Mouse (Mus musculus): ENCODE results near the gene Ormdl3. TPM values are rescaled to one million over a fixed set of nuclear protein-coding genes. Genes with fewer than 3 reads are reported as not detected.

Gene Ormdl3
- total and polyA plus RNA-seq, 3 experiments = 40.2 to 61.2 (median 40.9) TPM

DNA sequence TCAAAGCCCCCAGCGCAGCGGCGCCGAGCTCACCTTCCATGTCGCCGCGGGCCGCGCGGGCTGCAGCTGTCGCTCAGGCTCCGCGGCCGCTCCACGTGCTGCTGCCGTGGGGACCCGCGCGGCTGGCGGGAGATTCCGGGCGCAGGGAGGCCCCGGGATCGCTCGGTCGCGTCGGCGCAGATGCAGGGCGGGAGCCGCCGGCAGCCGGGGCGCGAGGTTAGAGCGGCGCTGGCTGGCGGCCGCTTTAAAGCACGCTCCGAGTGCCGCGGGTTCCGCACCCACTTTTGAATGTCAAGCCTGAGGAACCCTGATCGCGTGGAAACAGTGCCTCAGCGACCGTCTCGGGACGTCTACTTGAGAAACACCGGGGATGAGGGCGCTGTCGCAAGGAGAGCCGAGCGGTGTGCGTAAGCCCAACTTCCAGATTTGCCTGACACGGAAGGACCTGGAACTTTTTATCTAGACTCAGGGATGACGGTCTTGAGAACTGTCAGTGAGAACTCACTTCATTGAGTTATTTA lies 41.4 kb downstream of the Ormdl3 start, which contains the start of gene Ikzf3:
Ikzf3 (minus strand) TSS at position 321 of the 521 bp plus-strand sequence.
- Histone ChIP-seq H3K27me3 (ENCODE audit: control insufficient read depth, insufficient read depth, low read length) (peaks cover 15% of the 10 kb centered on the region), H3K4me1 (ENCODE audit: control insufficient read depth, insufficient read depth, low read length) (no peaks in the 10 kb centered on the region), H3K79me2 (replicated peaks; ENCODE audit: control insufficient read depth, insufficient read depth, low read length) (no peaks in the 10 kb centered on the region), H3K4me3 (peak within 1 kb of the TSS; percentile 27), H3K36me3 (ENCODE audit: control insufficient read depth, insufficient read depth, low read length) (no peaks in the 10 kb centered on the region), H3K27ac (no peak within 1 kb of the TSS), H3K9ac (ENCODE audit: low read depth, low read length) (no peak within 1 kb of the TSS)
- TF ChIP-seq EP300 (IDR thresholded peaks at IDR 0.05; ENCODE audit: insufficient read depth, low read depth, low read length) = no peak
- no peak for TF ChIP-seq CTCF (IDR thresholded peaks at IDR 0.05)
- TF ChIP-seq POLR2A (IDR thresholded peaks at IDR 0.05; ENCODE audit: insufficient read depth, low read depth, low read length) = no peak
- intact Hi-C loops (cut with DNase I) = no loop called here
- DNase-seq = peak; percentile 53 to 64
- WGBS = under 1% methylated on average over 58 of the region's 58 CpGs

DNA sequence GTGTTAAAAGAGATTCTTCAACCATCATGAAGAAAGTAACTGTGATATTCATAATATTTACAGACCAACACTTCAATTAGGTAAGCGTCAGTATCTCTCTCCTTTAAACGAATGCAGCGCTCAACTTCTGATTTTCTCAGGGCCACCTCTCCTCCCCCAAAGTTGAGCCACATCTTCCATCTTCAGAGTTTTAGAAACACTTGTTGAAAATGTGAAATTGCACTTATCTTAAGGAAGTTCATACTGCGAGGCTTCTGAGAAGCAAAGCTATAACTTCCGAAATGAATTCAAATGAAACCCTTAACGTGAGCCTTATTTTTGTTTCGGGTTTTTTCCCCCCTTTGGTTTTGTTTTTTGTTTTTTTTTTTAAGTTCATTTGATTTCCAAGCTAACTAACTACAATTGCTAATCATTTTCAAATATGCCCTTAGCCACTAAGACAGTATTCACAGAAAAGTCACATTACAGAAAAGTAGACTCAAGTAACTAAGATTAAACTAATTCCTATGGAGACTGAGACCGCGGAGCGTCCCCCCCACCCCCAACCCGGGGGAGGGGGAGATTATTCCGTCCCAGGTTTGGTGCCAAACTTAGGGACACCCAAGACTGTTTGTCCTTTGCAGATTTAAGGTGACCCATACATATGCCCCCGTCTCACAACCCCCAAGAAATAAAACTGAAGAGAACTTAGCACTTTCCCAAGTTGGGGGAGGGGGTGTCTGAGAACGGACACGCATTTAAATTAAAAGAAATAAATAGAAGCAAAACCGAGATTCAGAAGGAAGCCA lies 42.1 kb downstream of the Ormdl3 start:
- 6% methylated on average over 16 of the region's 16 CpGs for WGBS
- no peaks in the 10 kb centered on the region for H3K4me1 ChIP-seq (ENCODE audit: control insufficient read depth, insufficient read depth, low read length)
- TF ChIP-seq EP300 (IDR thresholded peaks at IDR 0.05; ENCODE audit: insufficient read depth, low read depth, low read length) = no peak
- no peak for TF ChIP-seq CTCF (IDR thresholded peaks at IDR 0.05)
- DNase-seq = peak; percentile 7 to 20
- peaks cover 15% of the 10 kb centered on the region for H3K27me3 ChIP-seq (ENCODE audit: control insufficient read depth, insufficient read depth, low read length)
- intact Hi-C loops (cut with DNase I) = no loop called here
- peak overlapping the region; percentile 27 for H3K4me3 ChIP-seq
- H3K9ac ChIP-seq (ENCODE audit: low read depth, low read length) = no peak overlapping the region
- no peaks in the 10 kb centered on the region for H3K36me3 ChIP-seq (ENCODE audit: control insufficient read depth, insufficient read depth, low read length)
- H3K79me2 ChIP-seq (replicated peaks; ENCODE audit: control insufficient read depth, insufficient read depth, low read length) = no peaks in the 10 kb centered on the region
- no peak overlapping the region for H3K27ac ChIP-seq

DNA sequence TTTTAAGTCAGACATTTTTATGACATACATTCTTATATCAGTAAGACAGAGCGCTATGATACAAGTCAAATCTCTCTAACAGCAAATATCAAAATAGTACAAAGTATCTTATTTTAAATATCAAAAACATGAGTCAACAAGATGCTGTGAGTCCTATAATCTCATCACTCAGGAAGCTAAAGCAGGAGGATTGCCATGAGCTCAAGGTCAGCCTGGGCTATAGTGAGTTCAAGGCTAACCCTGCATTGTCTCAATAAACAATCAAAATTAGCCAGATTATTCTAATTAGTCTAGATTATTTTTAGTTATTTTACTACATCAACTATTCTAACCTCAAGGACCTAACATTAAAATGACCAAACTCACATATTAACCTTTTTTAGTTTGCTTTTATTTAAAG lies 43.8 kb downstream of the Ormdl3 start:
- TF ChIP-seq EP300 (IDR thresholded peaks at IDR 0.05; ENCODE audit: insufficient read depth, low read depth, low read length) (no peak), CTCF (IDR thresholded peaks at IDR 0.05) (no peak), POLR2A (IDR thresholded peaks at IDR 0.05; ENCODE audit: insufficient read depth, low read depth, low read length) (no peak)
- no peaks in the 10 kb centered on the region for H3K79me2 ChIP-seq (replicated peaks; ENCODE audit: control insufficient read depth, insufficient read depth, low read length)
- 72% methylated on average over 1 of the region's 1 CpGs for WGBS
- H3K27ac ChIP-seq = no peak overlapping the region
- H3K27me3 ChIP-seq (ENCODE audit: control insufficient read depth, insufficient read depth, low read length) = peaks cover 12% of the 10 kb centered on the region
- H3K4me3 ChIP-seq = no peak overlapping the region
- no peak for DNase-seq
- intact Hi-C loops (cut with DNase I) = no loop called here
- H3K4me1 ChIP-seq (ENCODE audit: control insufficient read depth, insufficient read depth, low read length) = no peaks in the 10 kb centered on the region
- H3K36me3 ChIP-seq (ENCODE audit: control insufficient read depth, insufficient read depth, low read length) = no peaks in the 10 kb centered on the region
- H3K9ac ChIP-seq (ENCODE audit: low read depth, low read length) = no peak overlapping the region

DNA sequence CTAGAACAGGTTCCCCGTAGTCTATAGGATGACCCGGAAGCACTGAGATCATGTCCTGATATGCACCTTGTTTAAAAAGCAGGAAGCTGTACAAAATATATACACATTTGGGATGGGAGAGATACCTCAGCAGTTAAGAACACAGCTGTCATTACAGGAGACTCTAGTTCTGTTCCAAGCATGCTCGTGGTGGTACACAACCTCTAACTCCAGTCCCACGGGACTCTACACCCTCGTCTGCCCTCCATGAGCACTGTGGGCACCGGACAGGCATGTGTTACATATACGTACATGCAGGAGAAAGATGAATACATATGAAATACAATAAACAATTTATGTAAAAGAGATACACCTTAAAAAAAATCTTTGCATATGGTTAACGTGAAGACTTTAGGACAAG lies 44.6 kb downstream of the Ormdl3 start:
- no peaks in the 10 kb centered on the region for H3K36me3 ChIP-seq (ENCODE audit: control insufficient read depth, insufficient read depth, low read length)
- peaks cover 12% of the 10 kb centered on the region for H3K27me3 ChIP-seq (ENCODE audit: control insufficient read depth, insufficient read depth, low read length)
- no peak for DNase-seq
- H3K9ac ChIP-seq (ENCODE audit: low read depth, low read length) = no peak overlapping the region
- 66% methylated on average over 8 of the region's 8 CpGs for WGBS
- TF ChIP-seq POLR2A (IDR thresholded peaks at IDR 0.05; ENCODE audit: insufficient read depth, low read depth, low read length) = no peak
- no peak for TF ChIP-seq CTCF (IDR thresholded peaks at IDR 0.05)
- TF ChIP-seq EP300 (IDR thresholded peaks at IDR 0.05; ENCODE audit: insufficient read depth, low read depth, low read length) = no peak
- no peak overlapping the region for H3K4me3 ChIP-seq
- H3K79me2 ChIP-seq (replicated peaks; ENCODE audit: control insufficient read depth, insufficient read depth, low read length) = no peaks in the 10 kb centered on the region
- no peaks in the 10 kb centered on the region for H3K4me1 ChIP-seq (ENCODE audit: control insufficient read depth, insufficient read depth, low read length)
- intact Hi-C loops (cut with DNase I) = no loop called here
- H3K27ac ChIP-seq = no peak overlapping the region

DNA sequence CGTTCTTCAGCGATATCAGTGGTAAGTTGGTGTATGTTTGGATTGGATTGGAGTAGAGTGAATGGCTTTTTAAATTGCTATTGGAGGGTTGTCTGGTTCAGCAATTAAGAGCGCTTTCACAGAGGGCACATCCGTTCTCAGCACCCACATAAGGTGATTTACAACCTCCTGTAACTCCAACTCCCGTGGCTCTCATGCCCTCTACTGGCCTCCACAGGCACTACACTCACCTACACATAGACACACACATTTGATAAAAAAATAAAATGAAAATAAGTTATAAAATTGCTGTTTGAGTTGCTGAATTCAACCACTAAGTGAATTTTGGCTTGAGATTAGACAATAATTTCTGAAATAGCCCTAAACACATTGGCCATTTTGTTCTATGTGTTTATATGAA lies 46.8 kb downstream of the Ormdl3 start:
- no peak overlapping the region for H3K4me3 ChIP-seq
- WGBS = 80% methylated on average over 5 of the region's 5 CpGs
- no peak overlapping the region for H3K27ac ChIP-seq
- intact Hi-C loops (cut with DNase I) = no loop called here
- H3K79me2 ChIP-seq (replicated peaks; ENCODE audit: control insufficient read depth, insufficient read depth, low read length) = no peaks in the 10 kb centered on the region
- no peak for TF ChIP-seq POLR2A (IDR thresholded peaks at IDR 0.05; ENCODE audit: insufficient read depth, low read depth, low read length)
- peak; percentile 44 for TF ChIP-seq CTCF (IDR thresholded peaks at IDR 0.05)
- no peak overlapping the region for H3K9ac ChIP-seq (ENCODE audit: low read depth, low read length)
- no peak for DNase-seq
- H3K27me3 ChIP-seq (ENCODE audit: control insufficient read depth, insufficient read depth, low read length) = peaks cover 3% of the 10 kb centered on the region; the same call in 1 of the 2 replicates
- H3K36me3 ChIP-seq (ENCODE audit: control insufficient read depth, insufficient read depth, low read length) = no peaks in the 10 kb centered on the region
- H3K4me1 ChIP-seq (ENCODE audit: control insufficient read depth, insufficient read depth, low read length) = no peaks in the 10 kb centered on the region

DNA sequence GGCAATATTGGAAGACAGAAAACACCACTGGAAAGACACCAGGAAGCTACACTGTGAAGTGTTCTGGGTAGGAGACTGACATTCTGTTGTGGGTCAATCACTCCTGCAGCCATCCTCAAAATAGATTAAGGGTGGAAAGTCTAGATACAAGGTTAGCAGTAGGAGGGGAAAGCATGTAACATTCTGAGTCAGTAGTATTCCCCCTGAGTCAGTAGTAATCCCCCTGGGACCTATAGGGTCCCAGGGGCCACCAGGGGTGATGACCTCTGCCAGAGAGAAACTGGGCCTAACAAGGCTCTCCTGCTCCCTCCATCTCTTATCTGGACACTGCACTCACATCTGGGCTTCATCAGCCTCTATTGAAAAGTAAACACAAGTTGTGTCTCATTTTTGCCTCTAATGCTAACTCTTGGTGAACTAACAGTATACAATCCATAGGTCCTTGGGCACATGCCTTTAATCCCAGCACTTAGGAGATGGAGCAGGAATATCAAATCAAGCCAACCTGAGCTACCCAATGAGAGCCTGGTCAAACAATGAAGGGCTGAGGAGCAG lies 49.6 kb downstream of the Ormdl3 start:
- intact Hi-C loops (cut with DNase I) = no loop called here
- Histone ChIP-seq H3K9ac (ENCODE audit: low read depth, low read length) (no peak overlapping the region), H3K27ac (no peak overlapping the region), H3K79me2 (replicated peaks; ENCODE audit: control insufficient read depth, insufficient read depth, low read length) (no peaks in the 10 kb centered on the region), H3K36me3 (ENCODE audit: control insufficient read depth, insufficient read depth, low read length) (no peaks in the 10 kb centered on the region), H3K4me1 (ENCODE audit: control insufficient read depth, insufficient read depth, low read length) (no peaks in the 10 kb centered on the region), H3K27me3 (ENCODE audit: control insufficient read depth, insufficient read depth, low read length) (peaks cover 2% of the 10 kb centered on the region; the same call in 1 of the 2 replicates), H3K4me3 (no peak overlapping the region)
- no peak for DNase-seq
- TF ChIP-seq POLR2A (IDR thresholded peaks at IDR 0.05; ENCODE audit: insufficient read depth, low read depth, low read length) = no peak
- TF ChIP-seq CTCF (IDR thresholded peaks at IDR 0.05) = no peak
- no peak for TF ChIP-seq EP300 (IDR thresholded peaks at IDR 0.05; ENCODE audit: insufficient read depth, low read depth, low read length)

Other genes starting within 250 kb of the Ormdl3 start
- gene Ppp1r1b, start 239.0 kb downstream of the Ormdl3 start, total RNA-seq (2021) = 1 to 10 TPM; 2.6 to 5.3 TPM
- gene Ppp1r1b, start 239.0 kb downstream of the Ormdl3 start, polyA plus RNA-seq (2012; rRNA removed) = 15.8 and 16.2 TPM in 2 replicates
- 10 to 100 TPM; 19.0 to 24.3 TPM for gene Stard3, start 229.0 kb downstream of the Ormdl3 start, total RNA-seq (2021)
- 58.3 and 62.3 TPM in 2 replicates for gene Stard3, start 229.0 kb downstream of the Ormdl3 start, polyA plus RNA-seq (2012; rRNA removed)
- 1,000 to 10,000 TPM; 1,095 to 3,136 TPM for gene Tcap, start 203.6 kb downstream of the Ormdl3 start, total RNA-seq (2021)
- 1,250 and 1,827 TPM in 2 replicates for gene Tcap, start 203.6 kb downstream of the Ormdl3 start, polyA plus RNA-seq (2012; rRNA removed)
- 1 to 10 TPM in 1 of 2 experiments, under 1 TPM in 1; 0.91 to 1.5 TPM for gene Pnmt, start 200.9 kb downstream of the Ormdl3 start, total RNA-seq (2021)
- gene Pnmt, start 200.9 kb downstream of the Ormdl3 start, polyA plus RNA-seq (2012; rRNA removed) = 1.6 and 2.6 TPM in 2 replicates
- 1 to 10 TPM; 7.7 to 8.5 TPM for gene Pgap3, start 186.9 kb downstream of the Ormdl3 start, total RNA-seq (2021)
- 18.8 and 21.1 TPM in 2 replicates for gene Pgap3, start 186.9 kb downstream of the Ormdl3 start, polyA plus RNA-seq (2012; rRNA removed)
- gene Erbb2, start 174.9 kb downstream of the Ormdl3 start, total RNA-seq (2021) = 1 to 10 TPM; 6.6 to 6.9 TPM
- gene Erbb2, start 174.9 kb downstream of the Ormdl3 start, polyA plus RNA-seq (2012; rRNA removed) = 8.4 and 9.2 TPM in 2 replicates
- 10 to 100 TPM; 61.6 to 63.6 TPM for gene Mien1, start 148.4 kb downstream of the Ormdl3 start, total RNA-seq (2021)
- 53.5 and 80.0 TPM in 2 replicates for gene Mien1, start 148.4 kb downstream of the Ormdl3 start, polyA plus RNA-seq (2012; rRNA removed)
- gene Grb7, start 141.0 kb downstream of the Ormdl3 start, total RNA-seq (2021) = under 1 TPM; 0.11 to 0.31 TPM
- 0.56 and 0.72 TPM in 2 replicates for gene Grb7, start 141.0 kb downstream of the Ormdl3 start, polyA plus RNA-seq (2012; rRNA removed)
- gene Ikzf3, start 41.3 kb downstream of the Ormdl3 start, total RNA-seq (2021) = 1 to 10 TPM in 1 of 2 experiments, under 1 TPM in 1; 0.94 to 1.5 TPM
- gene Ikzf3, start 41.3 kb downstream of the Ormdl3 start, polyA plus RNA-seq (2012; rRNA removed) = 0.61 and 1.5 TPM in 2 replicates
- gene Zpbp2, start 36.3 kb downstream of the Ormdl3 start, total RNA-seq (2021) = not detected
- 0.23 TPM in 1 of 2 replicates, not detected in the other for gene Zpbp2, start 36.3 kb downstream of the Ormdl3 start, polyA plus RNA-seq (2012; rRNA removed)
- gene Lrrc3c, start 10.9 kb upstream of the Ormdl3 start, total RNA-seq (2021) = not detected
- not detected in 2 replicates for gene Lrrc3c, start 10.9 kb upstream of the Ormdl3 start, polyA plus RNA-seq (2012; rRNA removed)
- 10 to 100 TPM in 1 of 2 experiments, 1 to 10 TPM in 1; 7.9 to 10.8 TPM for gene Gm12355, start 38.3 kb upstream of the Ormdl3 start, total RNA-seq (2021)
- not detected in 2 replicates for gene Gm12355, start 38.3 kb upstream of the Ormdl3 start, polyA plus RNA-seq (2012; rRNA removed)
- gene Gsdma3, start 39.0 kb upstream of the Ormdl3 start, total RNA-seq (2021) = 1 to 10 TPM; 2.7 to 2.9 TPM
- gene Gsdma3, start 39.0 kb upstream of the Ormdl3 start, polyA plus RNA-seq (2012; rRNA removed) = not detected in 2 replicates
- gene Gsdma2, start 59.4 kb upstream of the Ormdl3 start, total RNA-seq (2021) = not detected
- not detected in 2 replicates for gene Gsdma2, start 59.4 kb upstream of the Ormdl3 start, polyA plus RNA-seq (2012; rRNA removed)
- gene Gsdma, start 77.0 kb upstream of the Ormdl3 start, total RNA-seq (2021) = not detected
- gene Gsdma, start 77.0 kb upstream of the Ormdl3 start, polyA plus RNA-seq (2012; rRNA removed) = 0.04 TPM in 1 of 2 replicates, not detected in the other
- 100 to 1,000 TPM in 1 of 2 experiments, 10 to 100 TPM in 1; 89.5 to 105 TPM for gene Psmd3, start 95.2 kb upstream of the Ormdl3 start, total RNA-seq (2021)
- gene Psmd3, start 95.2 kb upstream of the Ormdl3 start, polyA plus RNA-seq (2012; rRNA removed) = 144 and 173 TPM in 2 replicates
- not detected for gene Csf3, start 113.9 kb upstream of the Ormdl3 start, total RNA-seq (2021)
- not detected in 2 replicates for gene Csf3, start 113.9 kb upstream of the Ormdl3 start, polyA plus RNA-seq (2012; rRNA removed)
- gene Med24, start 142.1 kb upstream of the Ormdl3 start, total RNA-seq (2021) = 10 to 100 TPM; 41.6 to 48.1 TPM
- 54.5 and 65.2 TPM in 2 replicates for gene Med24, start 142.1 kb upstream of the Ormdl3 start, polyA plus RNA-seq (2012; rRNA removed)
- gene Thra, start 153.3 kb upstream of the Ormdl3 start, total RNA-seq (2021) = 100 to 1,000 TPM; 103 to 105 TPM
- gene Thra, start 153.3 kb upstream of the Ormdl3 start, polyA plus RNA-seq (2012; rRNA removed) = 89.4 and 104 TPM in 2 replicates
- 100 to 1,000 TPM in 1 of 2 experiments, 10 to 100 TPM in 1; 35.5 to 111 TPM for gene Nr1d1, start 188.0 kb upstream of the Ormdl3 start, total RNA-seq (2021)
- 190 and 208 TPM in 2 replicates for gene Nr1d1, start 188.0 kb upstream of the Ormdl3 start, polyA plus RNA-seq (2012; rRNA removed)
- gene Msl1, start 208.1 kb upstream of the Ormdl3 start, total RNA-seq (2021) = 10 to 100 TPM; 68.9 to 75.3 TPM
- gene Msl1, start 208.1 kb upstream of the Ormdl3 start, polyA plus RNA-seq (2012; rRNA removed) = 21.9 and 44.4 TPM in 2 replicates
- 10 to 100 TPM; 18.7 to 20.7 TPM for gene Casc3, start 217.5 kb upstream of the Ormdl3 start, total RNA-seq (2021)
- 17.5 and 25.2 TPM in 2 replicates for gene Casc3, start 217.5 kb upstream of the Ormdl3 start, polyA plus RNA-seq (2012; rRNA removed)
- under 1 TPM; 0.50 to 0.77 TPM for gene Rapgefl1, start 249.4 kb upstream of the Ormdl3 start, total RNA-seq (2021)
- gene Rapgefl1, start 249.4 kb upstream of the Ormdl3 start, polyA plus RNA-seq (2012; rRNA removed) = 2.8 and 3.0 TPM in 2 replicates

Data from heart, adult 2 months (tissue).